Mouse (Mus musculus): Measurements from ENCODE around the gene Mgmt.

Gene Mgmt

DNA sequence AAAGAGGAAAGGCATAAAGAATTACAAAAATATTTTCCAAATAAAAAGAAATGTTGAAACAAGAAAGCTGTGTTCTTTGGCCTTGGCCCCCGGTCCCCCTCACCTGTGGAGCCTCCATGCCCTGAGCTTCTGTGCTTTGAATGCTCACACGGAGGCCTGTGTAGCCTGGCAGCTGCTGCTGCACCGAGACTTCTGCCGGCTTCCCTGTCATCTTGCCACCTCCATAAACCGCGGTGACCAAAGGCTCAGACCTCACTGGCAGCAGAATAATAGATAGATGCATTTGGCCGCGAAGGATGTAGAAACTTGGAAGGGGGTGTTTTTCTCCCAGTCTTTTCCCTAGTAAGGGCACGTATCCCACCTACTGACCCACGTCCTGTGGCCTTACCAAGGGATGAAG is 235.8 kb downstream of the Mgmt start:
- DNase-seq = no peak

DNA sequence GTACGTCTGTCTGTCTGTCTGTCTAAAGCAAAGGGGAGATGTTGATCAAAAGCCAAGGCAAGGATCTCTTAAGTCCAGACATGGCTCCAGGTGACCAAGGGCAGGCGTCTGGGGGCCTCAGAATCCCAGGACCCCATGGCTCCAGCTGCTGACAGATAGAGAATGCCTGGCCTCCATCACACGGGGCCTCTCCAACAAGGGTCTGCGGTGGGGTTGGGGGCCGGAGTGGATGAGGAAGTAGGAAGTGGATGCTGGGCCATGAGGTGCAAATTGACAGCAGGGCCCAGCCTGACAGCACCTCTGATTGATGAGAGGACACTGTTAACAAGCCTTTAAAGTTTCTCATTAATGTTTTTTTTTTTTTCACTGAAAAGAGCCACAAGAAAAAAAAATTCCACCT is 237.5 kb downstream of the Mgmt start:
- DNase-seq = no peak

DNA sequence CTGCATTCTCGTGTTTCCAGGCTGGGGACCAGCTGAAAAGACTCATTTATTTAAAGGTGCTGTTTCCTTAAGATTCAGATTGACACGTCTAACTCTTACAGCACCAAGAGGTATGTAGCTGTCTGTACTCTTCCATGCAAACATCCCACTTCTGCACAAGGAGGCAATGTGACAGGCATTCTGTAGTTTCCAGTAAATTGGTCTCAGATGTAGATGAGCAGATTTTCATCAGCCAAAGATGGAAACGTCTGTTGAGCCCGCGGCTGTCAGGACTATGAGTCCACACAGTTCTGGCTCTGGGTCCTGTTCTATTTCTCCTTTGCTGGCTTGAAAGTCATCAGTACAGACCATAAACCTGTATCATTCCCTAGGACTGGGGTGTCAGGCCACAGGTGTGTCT is 243.7 kb downstream of the Mgmt start:
- no peak for DNase-seq

DNA sequence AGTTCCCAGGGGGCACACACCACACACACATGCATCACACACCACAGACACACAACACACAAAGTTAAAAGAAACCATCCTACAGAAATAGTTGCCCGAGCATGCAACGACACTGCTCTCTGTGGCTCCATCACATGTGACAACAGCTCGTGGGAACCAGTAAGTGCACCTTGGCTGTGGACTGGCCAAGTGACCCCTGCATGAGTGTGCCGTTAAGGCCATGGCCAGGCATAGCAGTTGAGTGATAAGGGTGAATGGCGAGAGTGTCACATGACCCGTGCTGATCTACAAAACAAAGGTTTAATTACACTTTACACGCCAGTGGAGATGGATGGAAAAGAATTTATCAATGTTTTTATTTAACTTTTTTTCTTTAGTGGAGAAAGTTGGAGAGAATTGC is 245.9 kb downstream of the Mgmt start:
- DNase-seq = no peak

DNA sequence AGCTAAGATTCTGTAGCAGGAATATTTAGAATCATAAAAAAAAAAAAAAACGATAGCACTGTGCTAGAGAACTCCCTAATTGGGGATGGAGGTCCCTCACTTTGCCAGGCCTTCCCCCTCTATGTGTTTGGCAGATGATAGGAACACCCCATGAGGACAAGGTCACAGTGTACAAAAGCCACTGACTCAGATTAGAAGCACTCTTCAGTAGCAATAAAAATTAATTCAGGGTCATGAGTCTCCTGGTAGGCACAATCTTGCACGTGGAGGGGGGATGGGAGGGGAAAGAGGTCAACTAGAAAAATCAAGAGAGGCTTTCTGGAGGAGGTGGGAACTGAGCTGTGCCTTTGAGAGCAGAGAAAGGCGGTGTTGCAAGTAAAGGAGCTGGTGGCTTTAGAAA is 247.0 kb downstream of the Mgmt start:
- no peak for DNase-seq

DNA sequence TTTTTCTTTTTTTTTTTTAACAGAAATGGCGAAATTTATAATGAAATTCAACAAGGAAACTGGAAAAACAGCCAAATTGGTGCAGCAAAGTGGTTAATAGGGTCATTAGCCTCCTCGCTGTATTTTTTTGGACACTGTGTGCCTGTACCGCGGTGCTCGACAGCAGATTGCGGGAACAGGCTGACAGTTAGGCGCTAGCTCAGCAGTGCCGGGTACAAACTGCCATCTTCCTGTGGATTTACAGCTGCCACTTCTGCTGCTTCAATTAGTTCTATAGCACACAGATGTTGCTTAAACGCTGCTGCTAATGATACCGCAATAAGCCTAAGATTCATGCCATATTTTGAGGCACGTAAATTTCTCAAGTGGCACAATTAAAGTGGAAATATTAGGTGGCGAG is 252.7 kb downstream of the Mgmt start:
- no peak for DNase-seq

DNA sequence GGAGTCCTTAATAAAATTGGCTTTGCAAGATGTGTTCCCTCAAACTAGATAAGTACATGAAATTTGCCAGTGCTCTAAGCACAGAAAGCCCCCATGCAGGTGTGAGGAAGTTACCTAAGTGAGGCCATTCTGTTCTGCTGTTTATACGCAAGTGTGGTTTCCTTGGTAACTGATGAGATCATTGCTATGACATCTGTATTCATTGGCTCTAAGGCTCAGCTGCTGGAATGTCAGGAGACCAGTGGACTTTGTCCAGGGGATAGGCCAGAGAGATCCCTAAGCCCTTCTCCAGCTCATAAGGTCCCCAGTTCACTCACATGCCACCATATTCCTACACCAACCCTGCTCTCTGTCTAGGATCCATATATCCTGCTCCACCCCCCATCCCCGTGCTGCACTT is 257.4 kb downstream of the Mgmt start:
- DNase-seq = no peak

DNA sequence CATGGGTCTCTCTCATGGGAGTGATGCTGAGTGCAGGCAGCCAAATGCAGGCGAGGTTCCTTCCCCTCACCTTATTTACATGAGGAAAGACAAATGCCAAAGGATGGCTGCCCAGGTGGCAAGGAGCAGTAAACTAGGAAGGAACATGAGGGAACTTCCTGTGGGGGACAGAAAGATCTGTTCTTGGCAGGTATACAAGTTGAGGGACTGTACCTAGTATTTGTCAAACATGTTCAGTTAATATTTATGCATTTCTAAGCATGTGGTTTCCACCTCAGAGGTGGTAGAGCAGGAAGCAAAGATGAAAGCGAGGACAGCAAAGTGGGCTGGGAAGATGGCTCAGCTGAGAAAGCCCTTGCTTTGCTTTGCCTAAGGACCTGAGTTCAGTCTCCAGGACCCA is 260.2 kb downstream of the Mgmt start:
- DNase-seq = no peak

DNA sequence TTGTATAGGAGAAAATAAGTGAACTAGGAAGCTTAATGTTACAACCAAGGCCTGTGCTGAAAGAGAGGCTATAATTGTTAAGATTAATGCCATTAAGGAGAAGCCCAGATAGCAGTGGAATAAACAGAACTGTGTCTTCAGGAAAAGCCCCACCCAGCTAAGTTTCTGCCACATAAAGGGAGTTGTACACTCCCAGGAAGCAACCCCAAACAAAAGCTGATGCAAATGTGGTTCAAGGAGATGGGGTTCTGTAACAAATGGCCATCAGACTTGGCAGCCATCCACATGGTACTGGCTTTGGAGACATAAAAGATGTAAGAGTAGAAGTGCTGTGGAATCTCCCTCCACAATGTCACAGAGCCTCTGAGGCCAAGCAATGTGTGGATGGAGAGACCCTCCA is 264.7 kb downstream of the Mgmt start:
- no peak for DNase-seq

DNA sequence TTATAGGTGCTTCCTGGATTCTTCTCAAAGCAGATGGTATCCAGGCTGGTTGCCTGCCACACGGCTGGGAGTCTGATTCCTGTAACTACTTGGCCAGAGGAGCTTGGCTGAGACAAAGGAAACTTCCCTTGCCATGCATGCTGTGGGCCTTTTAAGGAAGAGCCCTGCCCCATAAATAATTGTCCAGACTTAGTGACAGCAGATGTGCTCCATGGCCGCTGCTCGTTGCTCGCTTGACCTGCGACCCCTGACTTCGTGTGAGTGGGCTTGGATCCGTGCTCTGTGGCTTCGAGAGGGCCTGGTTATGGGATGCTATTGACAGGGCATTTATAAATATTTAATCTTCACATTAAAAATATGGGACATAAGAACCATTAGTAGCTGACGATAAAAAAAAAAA is 277.9 kb downstream of the Mgmt start:
- no peak for DNase-seq
